Mouse (Mus musculus): ENCODE results near the gene Liph. TPM values are rescaled to one million over a fixed set of nuclear protein-coding genes. Genes with fewer than 3 reads are reported as not detected.
"Not testable (repeated sequence)": the region's sequence is repeated elsewhere in the genome, so short reads cannot be mapped to it uniquely, and the experiment has no call there.

Liph gene
- total RNA-seq (2022): not detected

DNA sequence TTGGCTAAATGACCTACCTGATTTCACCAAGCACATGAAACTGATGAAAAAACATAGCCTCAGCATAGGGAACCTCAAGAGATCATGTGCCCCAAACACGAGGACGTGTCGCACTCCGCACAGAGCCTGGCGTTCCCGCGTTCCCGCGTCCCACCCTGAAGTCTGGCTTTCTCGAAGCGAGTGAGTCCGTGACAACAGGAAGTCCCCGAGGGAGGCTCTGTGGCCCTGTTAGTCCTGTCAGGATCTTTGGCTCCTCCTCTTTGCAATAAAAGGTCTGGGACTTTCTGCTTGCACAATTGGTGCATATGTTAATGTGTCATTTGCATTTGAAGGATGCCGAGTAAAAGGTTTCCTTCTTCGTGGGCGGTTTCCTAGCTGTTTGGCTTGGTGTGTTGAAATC, at the start of gene Liph:
TSS of gene Liph (minus strand) at position 360 of the 400 bp plus-strand sequence.
- DNase-seq (ENCODE audit: low spot score): no peak

DNA sequence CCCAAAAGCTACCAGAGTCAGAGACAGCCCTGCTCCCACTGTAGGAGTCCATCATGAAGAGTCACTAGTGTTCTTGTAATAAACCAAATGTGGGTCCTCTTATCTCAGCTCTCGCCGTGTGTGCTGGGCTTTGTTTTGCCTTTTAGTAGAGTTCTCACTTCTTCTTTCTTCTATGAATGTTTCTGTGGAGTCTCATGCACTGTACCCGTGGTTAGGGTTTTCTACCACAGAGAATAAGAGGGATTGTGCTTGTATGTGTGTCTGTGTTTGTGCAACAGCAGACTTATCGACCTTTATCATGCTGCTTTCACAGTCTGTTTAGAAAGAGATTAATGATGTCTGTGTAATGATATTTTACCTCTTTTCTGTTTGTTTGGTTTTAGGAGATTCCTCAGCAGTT, 48.4 kb upstream of the Liph start:
- DNase-seq (ENCODE audit: low spot score): no peak

DNA sequence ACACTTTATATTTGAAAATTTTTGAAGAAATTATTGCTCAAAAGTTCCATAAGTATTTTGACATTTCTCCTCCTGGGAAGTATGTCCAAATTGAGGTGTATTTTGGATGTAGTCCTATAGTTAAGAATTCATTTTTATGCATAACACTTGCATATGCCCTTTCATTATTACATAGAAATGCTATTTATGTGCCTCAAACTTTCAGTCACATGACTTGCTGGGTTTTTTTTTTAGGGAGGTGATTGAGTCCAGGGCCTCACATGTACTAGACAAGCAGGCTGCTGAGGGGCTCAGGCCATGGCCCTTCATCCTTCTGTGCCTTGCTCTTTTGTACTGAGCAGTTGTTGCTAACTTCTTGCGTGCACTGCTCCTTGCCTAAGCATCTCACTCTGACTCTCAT, 44.5 kb upstream of the Liph start:
- no peak for DNase-seq (ENCODE audit: low spot score)

DNA sequence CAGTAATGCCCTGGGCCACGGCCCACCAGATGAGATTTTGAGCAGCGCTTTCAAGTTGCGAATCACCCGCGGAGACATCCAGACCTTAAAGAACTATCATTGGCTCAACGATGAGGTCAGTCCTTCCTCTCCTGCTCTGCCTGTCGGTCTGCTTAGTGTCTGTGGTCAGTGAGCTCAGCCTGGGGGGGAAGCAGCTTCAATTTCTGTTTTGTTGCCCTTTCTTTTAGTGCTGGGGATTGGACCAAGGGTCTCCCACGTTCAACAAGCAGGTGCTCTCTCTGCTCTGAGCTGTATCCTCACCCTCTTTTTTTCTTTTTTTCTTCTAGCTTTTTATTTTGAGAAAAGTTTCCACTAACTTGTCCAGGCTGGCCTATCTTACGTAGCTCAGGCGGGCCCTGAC, 43.1 kb upstream of the Liph start:
- DNase-seq (ENCODE audit: low spot score): no peak

DNA sequence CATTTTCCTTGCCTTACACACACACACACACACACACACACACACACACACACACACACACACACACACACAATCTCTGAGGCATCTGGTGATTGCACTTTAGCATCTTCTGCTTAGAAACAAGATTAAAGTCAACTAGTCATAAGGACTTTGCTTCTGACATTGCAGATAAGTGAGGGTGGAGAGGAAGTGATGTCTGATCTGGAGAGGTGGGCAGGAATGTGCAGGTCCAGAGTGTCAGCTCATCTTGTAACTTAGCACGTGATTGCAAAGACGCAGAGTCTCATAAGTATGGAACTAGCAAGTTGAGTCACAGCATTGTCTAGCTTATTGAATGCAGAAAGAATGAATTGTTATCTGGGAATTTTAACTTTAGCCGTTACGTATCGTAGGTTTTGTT, 32.0 kb upstream of the Liph start:
- DNase-seq (ENCODE audit: low spot score): no peak

DNA sequence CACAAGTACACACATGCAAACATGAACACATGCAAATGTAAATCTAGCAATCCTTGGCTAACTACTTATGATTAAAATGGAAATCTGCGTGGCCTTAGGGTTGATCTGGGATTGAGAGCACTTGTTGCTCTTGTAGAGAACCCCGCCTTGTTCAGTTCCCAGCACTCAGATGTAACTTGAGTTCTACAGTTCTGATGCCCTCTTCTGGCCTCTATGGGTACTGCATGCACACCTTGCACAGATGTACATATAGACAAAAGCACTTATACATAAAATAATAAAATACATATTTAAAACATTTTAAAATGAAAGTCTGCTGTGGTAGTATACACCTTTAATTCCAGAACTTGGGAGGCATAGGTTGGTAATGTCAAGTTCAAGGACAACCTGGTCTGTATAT, 26.7 kb upstream of the Liph start:
- DNase-seq (ENCODE audit: low spot score): no peak

DNA sequence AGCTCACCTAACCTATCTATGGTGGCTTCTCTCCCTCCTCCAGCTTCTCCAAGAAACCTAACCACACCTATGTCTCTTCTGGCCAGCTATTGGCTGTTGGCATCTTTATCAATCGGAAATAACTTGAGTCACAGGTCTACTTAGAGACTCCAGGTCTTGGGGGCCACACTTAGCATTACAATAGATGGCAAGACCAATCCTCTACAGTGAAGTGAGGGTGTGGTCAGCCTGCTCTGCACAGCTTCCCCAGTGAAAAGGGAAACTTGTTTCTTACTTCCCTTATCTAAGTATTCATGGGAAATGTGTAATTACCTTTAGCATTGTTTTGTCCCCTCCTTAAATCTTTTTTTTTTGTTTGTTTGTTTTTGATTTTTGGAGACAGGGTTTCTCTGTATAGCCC, 20.1 kb upstream of the Liph start:
- DNase-seq (ENCODE audit: low spot score): no peak

DNA sequence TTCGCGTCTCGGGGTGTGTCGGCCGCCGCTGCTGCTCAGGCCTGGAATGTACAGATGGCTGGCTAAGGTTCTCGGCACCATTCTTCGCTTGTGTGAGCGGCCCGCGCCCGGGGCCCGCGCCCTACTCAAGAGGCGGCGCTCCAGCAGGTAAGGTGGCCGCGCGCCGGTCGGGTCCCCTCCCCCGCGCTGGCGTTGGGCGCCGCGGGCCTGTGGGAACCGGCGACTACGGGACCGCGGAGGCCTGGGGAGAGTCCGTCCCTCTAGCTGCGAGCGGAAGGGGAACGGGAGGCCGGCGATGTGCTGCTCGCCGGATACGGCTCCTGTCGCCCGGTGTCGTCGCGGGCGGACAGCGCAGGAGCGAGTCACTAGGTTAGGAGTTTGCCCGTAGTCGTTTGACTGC, 14.1 kb upstream of the Liph start:
- DNase-seq (ENCODE audit: low spot score): no peak

DNA sequence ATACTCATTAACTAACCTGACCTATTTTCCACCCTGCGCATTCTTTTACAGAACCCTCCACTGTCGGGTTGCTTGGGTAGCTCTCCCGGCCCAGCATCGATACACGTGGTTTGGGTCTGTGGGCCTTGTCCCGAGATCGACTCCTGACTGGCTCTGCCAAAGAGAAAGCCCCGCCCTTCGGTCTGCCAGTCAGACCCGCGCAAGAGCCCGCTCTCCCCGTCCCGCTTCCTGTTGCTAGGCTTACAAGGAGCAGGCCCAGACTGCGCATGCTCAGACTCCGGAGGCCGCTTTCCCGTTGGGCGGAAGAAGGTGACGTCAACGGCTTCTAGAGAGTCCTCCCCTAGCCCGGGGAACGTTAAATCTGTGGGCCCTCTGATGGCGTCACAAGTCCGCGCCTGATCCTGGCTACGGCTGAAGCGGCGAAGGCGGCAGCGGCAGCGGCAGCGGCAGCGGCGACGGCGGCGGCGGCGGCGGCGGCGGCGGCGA, 13.7 kb upstream of the Liph start, which contains the start of gene Senp2:
TSS of gene Senp2 (plus strand) at position 386 of the 486 bp plus-strand sequence.
- peak; percentile 100 for DNase-seq (ENCODE audit: low spot score)

DNA sequence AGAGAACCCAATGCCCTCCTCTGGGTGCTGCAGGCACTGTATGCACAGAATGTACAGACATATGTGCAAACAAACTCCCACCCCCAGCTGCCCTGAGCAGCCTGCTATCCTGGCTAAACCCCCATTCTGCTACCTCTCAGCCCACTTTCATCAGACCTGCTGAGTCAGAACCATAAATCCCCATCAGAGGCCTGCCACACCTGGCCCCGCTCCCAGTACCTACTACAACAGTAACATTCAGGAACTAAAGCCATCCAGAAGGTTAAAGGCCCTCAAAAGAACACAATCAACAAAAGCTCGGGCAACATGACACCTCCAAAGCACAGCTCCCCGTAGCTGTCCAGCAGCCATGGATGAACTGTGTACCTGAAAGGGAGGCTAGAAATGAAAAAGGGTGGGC, 6.1 kb upstream of the Liph start:
- DNase-seq (ENCODE audit: low spot score): no peak

DNA sequence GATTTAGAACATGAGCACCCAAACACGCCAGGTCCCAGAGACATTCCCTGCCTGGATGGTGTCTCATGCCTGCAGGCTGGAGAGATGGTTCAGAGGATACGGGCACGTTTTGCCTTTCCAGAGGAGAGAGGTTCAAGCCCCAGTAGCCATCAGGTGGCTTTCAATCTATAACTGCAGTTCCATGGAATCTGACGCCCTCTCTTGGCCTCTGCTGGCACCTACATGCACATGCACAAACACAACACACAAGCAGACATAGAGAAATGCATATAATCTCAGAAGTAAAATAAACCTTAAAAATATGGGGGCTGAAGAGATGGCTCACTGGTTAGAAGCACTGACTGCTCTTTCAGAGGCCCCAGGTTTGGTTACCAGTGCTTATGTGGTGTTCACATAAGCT, 5.7 kb upstream of the Liph start:
- DNase-seq (ENCODE audit: low spot score): no peak

DNA sequence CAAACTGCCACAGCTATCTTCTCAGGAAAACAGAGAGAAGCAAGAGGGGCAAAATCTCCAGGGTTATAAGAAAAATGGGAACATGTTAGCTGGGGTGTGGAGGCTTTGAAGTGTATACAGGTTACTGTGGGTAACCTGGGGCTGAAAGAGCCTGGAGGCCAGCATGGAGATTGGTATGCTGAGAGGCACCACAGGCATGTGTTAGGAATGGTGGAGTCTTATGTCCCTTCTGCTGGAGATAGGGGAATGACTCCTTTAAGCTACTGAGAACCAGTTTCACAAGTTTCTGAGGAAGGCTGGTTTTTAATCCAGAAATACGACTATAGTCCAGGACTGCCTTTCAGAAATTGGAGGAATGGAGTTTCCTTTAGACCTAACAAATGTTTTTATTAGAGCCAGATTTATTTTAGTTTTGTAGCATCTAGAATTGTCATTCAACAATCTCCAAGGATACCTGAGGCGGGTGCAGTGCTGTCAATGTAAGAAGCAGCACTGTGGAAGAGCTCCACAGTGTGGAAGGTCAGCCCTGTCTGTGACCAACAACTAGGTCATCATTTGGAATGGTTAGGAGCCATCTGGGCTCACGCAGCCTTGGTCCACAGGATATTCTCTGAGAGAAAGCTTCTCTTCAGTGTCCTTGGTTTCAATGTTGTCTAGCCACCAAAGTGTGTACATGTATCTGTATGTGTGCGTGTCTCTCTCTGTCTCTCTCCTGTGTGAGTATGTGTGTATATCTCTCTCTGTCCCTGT, 4.7 kb upstream of the Liph start:
- DNase-seq (ENCODE audit: low spot score): no peak

DNA sequence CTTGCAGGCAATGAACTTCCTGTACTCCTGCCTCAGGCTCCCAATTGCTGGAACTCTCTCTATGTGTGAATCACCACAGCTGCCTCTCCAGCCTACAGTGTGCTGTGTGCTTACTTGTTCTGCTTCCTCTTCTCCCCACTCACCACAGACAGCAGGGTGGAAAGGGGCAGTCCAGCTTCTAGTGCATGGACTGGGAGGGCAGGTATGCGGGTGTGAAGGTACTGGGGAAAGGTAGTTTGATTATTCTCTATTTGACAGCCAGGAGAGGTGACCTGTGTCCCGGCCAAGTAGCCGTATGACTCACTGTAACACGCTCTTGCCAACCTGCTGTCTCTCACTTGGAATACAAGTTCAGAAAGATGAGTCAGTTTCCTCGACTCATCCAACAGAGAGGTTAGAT, 2.6 kb upstream of the Liph start:
- no peak for DNase-seq (ENCODE audit: low spot score)

DNA sequence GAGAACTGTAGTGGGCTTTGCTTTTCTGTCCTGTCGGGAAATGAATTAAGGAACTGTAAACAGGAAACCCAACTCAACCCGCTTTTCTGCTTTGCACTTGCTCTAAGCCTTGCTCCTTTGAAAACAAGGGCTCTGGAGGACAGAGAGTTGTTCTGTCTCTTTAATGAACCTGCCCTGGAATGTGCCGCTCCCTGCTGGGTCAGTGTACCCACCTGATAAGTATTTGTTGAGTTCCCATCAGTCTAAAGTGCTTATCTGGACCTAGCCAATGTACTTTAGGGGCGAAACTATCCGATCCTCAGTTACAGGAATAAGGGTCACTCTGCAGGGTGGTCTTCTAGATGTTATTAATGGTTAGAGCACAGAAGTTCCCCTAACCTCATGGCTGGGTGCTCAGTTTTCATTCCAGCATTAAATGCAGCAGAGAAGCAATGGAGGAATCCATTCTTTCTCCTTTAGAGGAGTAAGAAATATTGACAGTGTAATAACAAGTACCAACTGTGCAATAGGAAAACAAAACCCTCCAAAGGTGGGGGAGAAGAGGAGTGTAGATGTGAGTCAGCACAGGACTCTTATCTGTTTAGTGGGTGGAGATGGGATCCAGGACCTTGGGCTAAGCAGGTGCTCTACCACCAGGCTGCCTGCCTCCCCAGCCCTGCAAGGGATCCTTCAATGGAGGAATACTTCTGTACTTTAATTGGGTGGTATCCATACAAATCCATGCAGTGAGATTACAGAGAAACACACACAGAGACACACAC, 1.6 kb upstream of the Liph start:
- no peak for DNase-seq (ENCODE audit: low spot score)

DNA sequence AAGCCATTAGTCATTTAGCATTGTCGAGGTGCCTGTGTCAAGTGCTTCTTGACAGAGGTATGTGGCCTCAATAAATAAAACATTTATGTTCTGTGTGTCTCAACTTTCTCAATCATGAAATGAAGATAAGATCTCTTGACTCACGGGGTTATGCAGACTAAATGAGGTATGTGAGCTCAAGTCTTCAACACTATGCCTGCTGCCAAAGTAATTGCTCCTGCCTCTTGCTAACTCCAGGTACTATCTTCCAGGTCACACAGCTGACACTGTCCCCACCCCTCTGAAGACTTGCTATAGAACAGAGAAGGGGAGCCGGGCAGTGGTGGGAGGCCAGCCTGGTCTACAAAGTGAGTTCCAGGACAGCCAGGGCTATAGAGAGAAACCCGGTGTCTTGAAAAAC, 939 bp upstream of the Liph start:
- no peak for DNase-seq (ENCODE audit: low spot score)

DNA sequence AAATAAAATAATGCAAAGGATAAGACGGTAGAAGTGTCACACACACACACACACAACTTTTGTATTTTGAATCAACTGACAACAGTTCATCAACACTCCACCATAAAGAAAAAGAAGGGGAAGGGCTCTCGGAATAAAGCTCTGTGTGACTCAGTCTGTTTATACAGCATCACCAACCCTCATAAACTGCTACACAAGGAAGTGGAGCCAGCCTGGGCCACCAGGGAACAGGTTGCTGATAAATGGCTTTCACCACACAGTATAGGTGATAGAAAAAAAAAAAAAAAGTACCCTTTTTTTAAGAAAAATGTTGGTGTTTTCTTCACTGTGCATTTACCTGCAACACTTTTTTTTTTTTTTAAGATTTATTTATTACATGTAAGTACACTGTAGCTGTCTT, 3.7 kb downstream of the Liph start:
- no peak for DNase-seq (ENCODE audit: low spot score)

DNA sequence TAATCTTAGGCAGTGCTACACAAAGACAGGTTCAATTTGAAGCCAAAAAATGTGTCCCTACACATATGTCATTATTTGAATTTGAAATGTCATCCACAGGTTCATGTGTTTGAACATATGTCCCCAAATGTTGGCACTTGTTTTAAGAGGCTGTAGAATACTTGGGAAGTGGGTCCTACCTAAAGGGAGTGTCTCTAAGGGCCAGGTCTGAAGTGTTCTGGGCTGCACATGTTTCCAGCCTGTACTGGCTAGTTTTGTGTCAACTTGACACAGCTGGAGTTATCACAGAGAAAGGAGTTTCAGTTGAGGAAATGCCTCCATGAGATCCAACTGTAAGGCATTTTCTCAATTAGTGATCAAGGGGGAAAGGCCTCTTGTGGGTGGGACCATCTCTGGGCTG, 4.6 kb downstream of the Liph start:
- not testable (repeated sequence) for DNase-seq (ENCODE audit: low spot score)

DNA sequence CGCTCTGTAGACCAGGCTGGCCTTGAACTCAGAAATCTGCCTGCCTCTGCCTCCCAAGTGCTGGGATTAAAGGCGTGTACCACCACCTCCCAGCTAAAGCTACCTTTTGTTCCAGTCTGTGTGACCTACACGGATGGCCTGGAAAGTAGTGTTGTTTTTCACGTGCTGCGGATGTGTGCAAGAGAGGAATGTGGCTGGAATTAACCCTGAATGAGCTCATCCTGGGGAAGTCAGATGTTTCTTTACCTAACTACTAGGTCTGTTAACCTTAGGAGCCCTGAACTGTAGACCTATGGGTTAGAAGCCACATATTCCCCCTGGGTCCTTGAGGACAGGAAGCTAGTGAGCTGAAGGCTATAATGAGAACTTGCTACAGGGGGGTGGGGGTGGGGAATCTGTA, 7.5 kb downstream of the Liph start:
- DNase-seq (ENCODE audit: low spot score): no peak

DNA sequence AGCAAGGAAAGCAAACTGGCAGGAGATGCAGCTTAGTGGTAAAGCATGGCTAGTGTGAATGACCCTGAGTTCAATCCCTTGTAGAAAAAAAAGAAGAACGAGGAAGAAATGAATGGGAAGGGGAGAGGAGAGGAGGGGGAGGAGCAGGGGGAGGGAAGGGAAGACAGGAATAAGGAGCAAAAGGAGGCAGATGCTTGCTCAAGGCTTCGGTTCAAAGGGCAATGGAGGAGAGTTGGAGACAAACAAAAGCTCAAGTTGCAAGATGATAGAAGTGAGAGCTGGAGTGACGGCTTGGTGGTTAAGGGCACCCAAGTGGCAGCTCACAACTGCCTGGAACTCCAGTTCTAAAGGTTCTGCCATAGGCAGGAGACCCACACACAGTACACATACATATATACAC, 9.3 kb downstream of the Liph start:
- DNase-seq (ENCODE audit: low spot score): no peak

DNA sequence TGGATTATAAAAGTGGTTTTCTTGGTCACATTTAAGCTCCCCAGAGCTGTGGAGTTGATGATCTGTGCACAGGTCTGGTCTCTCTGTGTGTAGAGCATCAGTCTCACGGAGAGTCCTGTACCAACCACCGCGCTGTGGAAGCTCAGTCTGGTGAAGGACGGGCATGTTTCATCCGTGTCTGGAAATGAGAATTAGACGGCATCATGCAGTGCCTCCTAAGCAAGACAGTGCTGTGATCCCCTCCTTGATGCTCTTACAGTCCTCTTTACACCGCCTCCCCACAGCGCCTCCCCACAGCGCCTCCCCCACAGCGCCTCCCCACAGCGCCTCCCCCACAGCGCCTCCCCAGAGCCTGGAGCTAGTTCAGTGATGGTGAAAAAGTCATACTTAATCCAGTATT, 11.4 kb downstream of the Liph start:
- no peak for DNase-seq (ENCODE audit: low spot score)

DNA sequence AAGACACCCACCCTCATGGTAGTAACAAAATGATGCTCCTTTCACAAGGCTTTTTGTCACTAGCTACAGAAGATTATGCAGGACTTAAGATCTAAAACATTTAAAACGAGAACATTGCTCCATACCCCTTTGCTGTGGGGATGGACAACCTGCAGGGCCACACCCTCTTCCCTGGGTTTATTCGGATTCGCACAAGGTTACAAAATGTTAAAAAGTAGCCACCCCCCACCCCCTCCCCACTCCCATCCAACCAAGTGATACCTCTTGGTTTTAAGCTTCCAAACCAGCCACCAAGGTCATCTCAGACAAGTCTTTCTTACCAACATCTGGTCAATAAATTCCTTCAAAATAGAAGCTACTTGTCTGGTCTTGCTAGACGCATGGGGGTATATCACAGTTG, 11.9 kb downstream of the Liph start:
- no peak for DNase-seq (ENCODE audit: low spot score)

DNA sequence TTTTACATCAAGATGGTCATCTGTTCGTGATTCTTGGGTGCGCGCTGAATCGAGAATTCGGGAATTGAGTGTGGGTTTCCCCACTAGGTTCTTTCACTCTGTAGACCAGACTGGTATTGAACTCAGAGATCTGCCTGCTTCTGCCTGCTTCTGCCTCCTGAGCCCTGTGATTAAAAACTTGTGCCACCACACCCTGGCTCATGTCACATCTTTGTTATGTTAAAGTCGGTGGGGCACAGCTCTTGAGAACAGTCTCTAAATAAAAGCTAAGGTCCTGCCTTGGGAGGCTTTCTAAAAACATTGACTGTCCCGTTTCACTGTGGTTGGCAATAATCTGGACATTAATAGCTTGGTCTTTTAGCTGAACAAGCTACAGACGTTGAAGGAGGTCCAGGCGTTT, 12.3 kb downstream of the Liph start:
- no peak for DNase-seq (ENCODE audit: low spot score)

DNA sequence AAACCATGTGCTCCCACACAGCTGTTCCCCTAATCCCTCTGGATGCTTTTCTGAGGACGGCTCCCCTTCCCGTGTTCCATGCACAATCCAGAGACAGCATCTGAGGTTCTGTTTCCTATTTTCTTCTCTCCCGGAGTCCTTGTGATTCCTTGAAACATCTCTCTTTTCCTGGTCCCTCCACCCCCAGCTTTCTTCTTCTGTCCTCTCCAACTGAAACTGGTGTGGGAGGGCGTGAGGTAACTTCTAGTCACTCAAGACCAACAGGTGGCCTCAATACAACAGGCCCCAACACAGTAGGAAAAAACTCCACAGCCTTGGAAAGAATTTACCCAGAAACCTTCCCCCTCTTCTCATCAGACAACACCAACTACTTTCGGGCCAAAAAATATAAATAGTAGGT, 18.1 kb downstream of the Liph start:
- DNase-seq (ENCODE audit: low spot score): no peak

Data from heart, adult 8-10 months (tissue).